Mouse (Mus musculus) limb, embryonic 10.5 days (tissue): ENCODE data around the gene Sar1b. TPM values are rescaled to one million over a fixed set of nuclear protein-coding genes. Genes with fewer than 3 reads are reported as not detected.

Experiments used
- DNase-seq: peaks from one replicate; pipeline ENCODE4 v3.0.0-alpha.2; 2017; ENCODE audit warnings: low spot score
- H3K27ac ChIP-seq: fragments of 300-500 bp; sonication (generic); 2 replicates; pipeline ENCODE4 v1.5.1; 2016; ENCODE audit warnings: mild to moderate bottlenecking
- H3K27me3 ChIP-seq: fragments of 300-500 bp; sonication (generic); 2 replicates; pipeline ENCODE4 v1.6.1; 2016; ENCODE audit warnings: low read depth, mild to moderate bottlenecking; ENCODE audit not compliant: poor library complexity, severe bottlenecking
- H3K36me3 ChIP-seq: fragments of 300-500 bp; sonication (generic); 2 replicates; pipeline ENCODE4 v1.6.1; 2016; ENCODE audit warnings: mild to moderate bottlenecking, moderate library complexity
- H3K4me1 ChIP-seq: fragments of 300-500 bp; sonication (generic); 2 replicates; pipeline ENCODE4 v1.6.1; 2016
- H3K4me3 ChIP-seq: fragments of 300-500 bp; sonication (generic); 2 replicates; pipeline ENCODE4 v1.5.1; 2016; ENCODE audit warnings: mild to moderate bottlenecking, moderate library complexity
- H3K9me3 ChIP-seq: fragments of 300-500 bp; sonication (generic); replicated peaks from 2 replicates; pipeline ENCODE4 v1.6.1; 2016; ENCODE audit warnings: mild to moderate bottlenecking
- WGBS: fragments of 180-500 bp; shearing (Covaris S2); methylation state at CpG from one replicate; pipeline ENCODE4 v1.1.7; 2016; 5-methylcytosine and 5-hydroxymethylcytosine counted together
- polyA plus RNA-seq: library from polyadenylated mRNA; unstranded; fragments of >200 nt; fragmentation: Nextera tagmentation; extraction: Ambion mirVana; gene quantifications from 2 replicates; pipeline ENCODE4 v1.2.1, GENCODE M21; 2016

Sar1b gene
- polyA plus RNA-seq, 1 experiment from 2014 or later = 96.8 TPM

GRCm38 (mm10) chr11:51837164-51838153, 74.0 kb downstream of the Sar1b start:
- 81% methylated on average over 8 of the region's 8 CpGs for WGBS
- H3K36me3 ChIP-seq = no peaks in the 10 kb centered on the region
- no peaks in the 10 kb centered on the region for H3K27me3 ChIP-seq
- DNase-seq = no peak
- no peaks in the 10 kb centered on the region for H3K9me3 ChIP-seq
- H3K27ac ChIP-seq = no peak overlapping the region
- H3K4me3 ChIP-seq = no peak overlapping the region
- H3K4me1 ChIP-seq = peaks cover 9% of the 10 kb centered on the region; the same call in 1 of the 2 replicates

GRCm38 (mm10) chr11:51839106-51839505, 75.6 kb downstream of the Sar1b start:
- no peaks in the 10 kb centered on the region for H3K27me3 ChIP-seq
- 72% methylated on average over 2 of the region's 2 CpGs for WGBS
- no peak for DNase-seq
- no peak overlapping the region for H3K4me3 ChIP-seq
- peaks cover 6% of the 10 kb centered on the region; the same call in 1 of the 2 replicates for H3K4me1 ChIP-seq
- H3K27ac ChIP-seq = no peak overlapping the region
- H3K9me3 ChIP-seq = no peaks in the 10 kb centered on the region
- no peaks in the 10 kb centered on the region for H3K36me3 ChIP-seq

GRCm38 (mm10) chr11:51839973-51840372, 76.5 kb downstream of the Sar1b start:
- no peaks in the 10 kb centered on the region for H3K27me3 ChIP-seq
- no peak overlapping the region for H3K27ac ChIP-seq
- no peak for DNase-seq
- H3K4me1 ChIP-seq = peaks cover 10% of the 10 kb centered on the region
- no peaks in the 10 kb centered on the region for H3K36me3 ChIP-seq
- WGBS = 91% methylated on average over 11 of the region's 11 CpGs
- H3K9me3 ChIP-seq = no peaks in the 10 kb centered on the region
- H3K4me3 ChIP-seq = no peak overlapping the region

- WGBS = 87% methylated on average over 9 of the region's 9 CpGs
- peaks cover 10% of the 10 kb centered on the region for H3K4me1 ChIP-seq
Observed at GRCm38 (mm10) chr11:51840657-51841056, 77.2 kb downstream of the Sar1b start.

GRCm38 (mm10) chr11:51841149-51841548, 77.7 kb downstream of the Sar1b start:
- no peaks in the 10 kb centered on the region for H3K36me3 ChIP-seq
- 68% methylated on average over 9 of the region's 9 CpGs for whole genome bisulfite sequencing
- no peak overlapping the region for H3K27ac ChIP-seq
- H3K9me3 ChIP-seq = no peaks in the 10 kb centered on the region
- no peak overlapping the region for H3K4me3 ChIP-seq
- no peaks in the 10 kb centered on the region for H3K27me3 ChIP-seq
- H3K4me1 ChIP-seq = peaks cover 10% of the 10 kb centered on the region
- no peak for DNase-seq

More at GRCm38 (mm10) chr11:51840657-51841056, 77.2 kb downstream of the Sar1b start:
- Histone ChIP-seq H3K4me3 (no peak overlapping the region), H3K27ac (no peak overlapping the region), H3K36me3 (no peaks in the 10 kb centered on the region), H3K9me3 (no peaks in the 10 kb centered on the region), H3K27me3 (no peaks in the 10 kb centered on the region)
- no peak for DNase-seq

Other genes starting within 250 kb of the Sar1b start
- gene Phykpl, start 178.9 kb upstream of the Sar1b start, polyA plus RNA-seq = 15.6 and 16.1 TPM in 2 replicates
- 723 and 764 TPM in 2 replicates for gene Hnrnpab, start 156.8 kb upstream of the Sar1b start, polyA plus RNA-seq
- gene Nhp2, start 144.0 kb upstream of the Sar1b start, polyA plus RNA-seq = 230 and 312 TPM in 2 replicates
- 37.1 and 42.1 TPM in 2 replicates for gene Rmnd5b, start 127.8 kb upstream of the Sar1b start, polyA plus RNA-seq
- gene N4bp3, start 112.8 kb upstream of the Sar1b start, polyA plus RNA-seq = 27.9 and 34.3 TPM in 2 replicates
- 3.2 and 4.1 TPM in 2 replicates for gene D930048N14Rik, start 112.7 kb upstream of the Sar1b start, polyA plus RNA-seq
- 73.4 and 80.2 TPM in 2 replicates for gene 0610009B22Rik, start 74.8 kb upstream of the Sar1b start, polyA plus RNA-seq
- gene Sec24a, start 53 bp upstream of the Sar1b start, polyA plus RNA-seq = 10.4 and 13.4 TPM in 2 replicates
- gene Jade2, start 94.0 kb downstream of the Sar1b start, polyA plus RNA-seq = 0.69 and 0.78 TPM in 2 replicates
- gene Cdkn2aipnl, start 204.0 kb downstream of the Sar1b start, polyA plus RNA-seq = 132 and 141 TPM in 2 replicates
- gene Ube2b, start 237.1 kb downstream of the Sar1b start, polyA plus RNA-seq = 213 and 227 TPM in 2 replicates
- 11.7 and 11.8 TPM in 2 replicates for gene Cdkl3, start 240.5 kb downstream of the Sar1b start, polyA plus RNA-seq